Mouse (Mus musculus) erythroblast, embryonic 14.5 days (primary cell): ENCODE data around the gene Naaa.

Experiments
- GATA1 ChIP-seq: IDR thresholded peaks from 2 replicates; pipeline ENCODE4 v1.6.1; 2012; ENCODE audit warnings: low read length, inconsistent platforms, mixed read lengths
- TAL1 ChIP-seq: IDR thresholded peaks from 3 replicates; pipeline ENCODE4 v1.6.1; 2012; ENCODE audit warnings: low read length, inconsistent platforms, mixed read lengths

GRCm38 (mm10) chr5:92263761-92264359 lies 14.1 kb downstream of the Naaa start:
- TF ChIP-seq GATA1 (no peak), TAL1 (no peak)
